18 mouse cellular contexts compared by ENCODE assay signal in genomic region chr7:101936996-101937395, GRCm38 (mm10).
"Had no signal": no experiment of that assay in that cellular context is flagged by ENCODE, and none has a peak within 500 bp of the region (broad histone marks: within the 10 kb centered on the region; RNA-seq: fewer than 3 reads in every experiment).

No protein-coding gene starts in this region.

- ATAC-seq: liver, postnatal 0 days; lung, postnatal 0 days; midbrain, embryonic 16.5 days had no signal

- H3K4me3 ChIP-seq: kidney, embryonic 15.5 days; limb, embryonic 10.5 days; limb, embryonic 13.5 days; midbrain, embryonic 12.5 days; myocyte; neural tube, embryonic 13.5 days; stomach, embryonic 15.5 days had no signal

- H3K4me2 ChIP-seq: kidney, embryonic 15.5 days; limb, embryonic 13.5 days; lung, embryonic 14.5 days; midbrain, embryonic 12.5 days; neural tube, embryonic 13.5 days; stomach, embryonic 15.5 days had no signal

- H3K9ac ChIP-seq: kidney, embryonic 15.5 days; limb, embryonic 13.5 days; liver, embryonic 14.5 days; liver, postnatal 0 days; lung, embryonic 14.5 days; midbrain, embryonic 12.5 days; neural tube, embryonic 13.5 days; stomach, embryonic 15.5 days had no signal

- H3K27me3 ChIP-seq: kidney, embryonic 15.5 days; limb, embryonic 13.5 days; midbrain, embryonic 12.5 days; neural tube, embryonic 13.5 days; stomach, embryonic 15.5 days had no signal

- H3K9me3 ChIP-seq: kidney, embryonic 15.5 days; limb, embryonic 10.5 days; limb, embryonic 13.5 days; midbrain, embryonic 12.5 days; neural tube, embryonic 13.5 days; stomach, embryonic 15.5 days had no signal

- DNase-seq: kidney, adult 8-10 months; kidney, postnatal 10 days; liver; liver, postnatal 0 days; lung, embryonic 14.5 days; spleen, adult 18-20 months; thymus, postnatal 36 days had no signal

- H3K27ac ChIP-seq: kidney, embryonic 15.5 days; limb, embryonic 10.5 days; limb, embryonic 13.5 days; liver, embryonic 14.5 days; macrophage; midbrain, embryonic 12.5 days; neural tube, embryonic 13.5 days; stomach, embryonic 15.5 days had no signal

- H3K36me3 ChIP-seq: stomach, embryonic 15.5 days had no signal
